Mouse (Mus musculus): Measurements from ENCODE around the gene Rtl10. TPM values are rescaled to one million over a fixed set of nuclear protein-coding genes. Genes with fewer than 3 reads are reported as not detected.
A peak's percentile ranks its signal among the peaks of the same experiment; 100 is the strongest.

The Rtl10 gene
- total and polyA plus RNA-seq, 3 experiments = 5.9 to 13.3 TPM; not detected in 1

DNA sequence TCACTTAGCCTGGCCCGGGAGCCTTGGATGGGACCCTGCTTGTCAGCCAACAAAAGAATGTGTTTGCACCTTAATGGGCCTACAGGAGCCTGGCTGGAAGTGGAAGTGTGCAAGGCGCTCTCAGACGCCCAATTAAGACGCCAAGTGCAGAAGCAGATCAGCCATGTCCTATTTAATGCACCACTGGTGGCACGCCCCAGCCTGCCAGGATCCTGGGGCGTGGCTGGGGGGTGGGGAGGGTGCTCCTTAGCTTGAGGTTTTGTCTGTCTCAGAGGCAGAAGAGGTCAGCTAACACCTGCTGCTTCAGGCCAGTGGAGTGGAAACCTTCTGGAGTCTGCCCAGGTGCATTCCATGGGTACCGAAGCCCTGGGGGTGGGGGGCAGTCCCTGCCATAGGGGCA is 19.0 kb upstream of the Rtl10 start:
- Histone ChIP-seq H3K9me3 (replicated peaks; ENCODE audit: insufficient read depth, low read length) (no peaks in the 10 kb centered on the region), H3K36me3 (ENCODE audit: control insufficient read depth in 1 of 2, insufficient read depth in 2 of 2, low read length in 2 of 2) (peaks cover 0 to 6% of the 10 kb centered on the region in 2 experiments; a peak in 2 of 4 replicates), H3K27me3 (ENCODE audit: control insufficient read depth in 1 of 2, insufficient read depth in 2 of 2, low read length in 2 of 2) (no peaks in the 10 kb centered on the region), H3K9ac (ENCODE audit: control insufficient read depth, low read depth, low read length, poor library complexity, severe bottlenecking) (no peak overlapping the region), H3K4me1 (ENCODE audit: control insufficient read depth in 1 of 2, insufficient read depth in 2 of 2, low read length in 2 of 2) (peaks cover 2 to 13% of the 10 kb centered on the region in 2 experiments; a peak in 3 of 4 replicates), H3K79me2 (ENCODE audit: control insufficient read depth, insufficient read depth, low read length, poor library complexity) (no peaks in the 10 kb centered on the region), H3K4me3 (ENCODE audit: control insufficient read depth in 1 of 2, insufficient read depth in 1 of 2, low read depth in 2 of 2, low read length in 2 of 2) (no peak overlapping the region), H3K27ac (ENCODE audit: control insufficient read depth, low read depth, low read length) (no peak overlapping the region)
- no peak for DNase-seq (ENCODE audit: low read depth, low spot score)
- TF ChIP-seq RAD21 (IDR thresholded peaks at IDR 0.05; ENCODE audit: low read depth, low read length) = no peak
- no peak for TF ChIP-seq JUND (IDR thresholded peaks at IDR 0.05; ENCODE audit: low read depth, low read length)
- no peak for TF ChIP-seq MAX (IDR thresholded peaks at IDR 0.05; ENCODE audit: low read length)
- no peak for TF ChIP-seq KAT2A (conservative IDR thresholded peaks at IDR 0.05; ENCODE audit: low read depth, low read length)
- TF ChIP-seq HCFC1 (IDR thresholded peaks at IDR 0.05; ENCODE audit: low read depth, low read length) = no peak
- no peak for TF ChIP-seq GATA1 (IDR thresholded peaks at IDR 0.05; ENCODE audit: low read depth, low read length)
- TF ChIP-seq ELF1 (IDR thresholded peaks at IDR 0.05; ENCODE audit: low read depth, low read length) = no peak
- no peak for TF ChIP-seq MYC (IDR thresholded peaks at IDR 0.05; ENCODE audit: low read depth, low read length)
- TF ChIP-seq SMC3 (IDR thresholded peaks at IDR 0.05; ENCODE audit: low read depth, low read length) = no peak
- no peak for TF ChIP-seq MYB (IDR thresholded peaks at IDR 0.05; ENCODE audit: low read depth, low read length)
- no peak for TF ChIP-seq USF1 (IDR thresholded peaks at IDR 0.05; ENCODE audit: low read depth, low read length)
- no peak for TF ChIP-seq TAL1 (IDR thresholded peaks at IDR 0.05; ENCODE audit: low read length)
- TF ChIP-seq E2F4 (IDR thresholded peaks at IDR 0.05; ENCODE audit: borderline replicate concordance, low read depth, low read length) = no peak
- no peak for TF ChIP-seq BHLHE40 (IDR thresholded peaks at IDR 0.05; ENCODE audit: borderline replicate concordance, low read depth, low read length)
- TF ChIP-seq ZC3H11A (IDR thresholded peaks at IDR 0.05; ENCODE audit: low read depth, low read length) = no peak
- TF ChIP-seq EP300 (IDR thresholded peaks at IDR 0.05; ENCODE audit: low read depth in 1 of 2, low read length in 2 of 2) = no peak
- no peak for TF ChIP-seq POLR2AphosphoS5 (IDR thresholded peaks at IDR 0.05; ENCODE audit: borderline replicate concordance, low read depth, low read length)
- TF ChIP-seq ZMIZ1 (IDR thresholded peaks at IDR 0.05; ENCODE audit: low read depth, low read length) = no peak

DNA sequence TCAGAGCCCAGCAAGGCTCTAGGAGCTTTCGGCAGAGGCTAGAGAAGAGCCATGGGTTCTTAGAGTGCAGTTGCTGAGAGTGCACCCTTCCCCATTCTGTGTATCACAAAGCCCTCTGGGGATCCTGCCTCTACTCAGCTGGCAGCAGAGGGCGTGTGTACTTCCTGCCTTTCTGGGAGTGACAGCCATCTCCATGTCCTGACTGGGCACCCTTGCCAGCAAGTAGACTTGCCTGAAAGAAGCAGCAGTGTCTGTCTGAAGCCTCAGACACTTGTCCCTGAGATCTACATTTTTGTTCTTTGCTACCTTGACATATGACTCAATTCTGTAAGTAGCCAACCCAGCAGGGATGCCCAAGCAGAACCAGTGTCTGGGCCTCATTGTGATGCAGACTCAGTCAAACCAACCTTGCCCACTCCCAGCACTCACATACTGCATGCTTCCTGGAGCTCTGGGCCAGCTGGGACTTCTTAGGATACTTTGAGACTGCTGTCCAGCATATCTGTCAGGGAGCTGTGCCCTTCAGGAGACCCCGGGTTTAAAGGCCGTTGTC is 17.7 kb upstream of the Rtl10 start:
- peaks cover 0 to 6% of the 10 kb centered on the region in 2 experiments; a peak in 1 of 4 replicates for H3K36me3 ChIP-seq (ENCODE audit: control insufficient read depth in 1 of 2, insufficient read depth in 2 of 2, low read length in 2 of 2)
- H3K4me1 ChIP-seq (ENCODE audit: control insufficient read depth in 1 of 2, insufficient read depth in 2 of 2, low read length in 2 of 2) = peaks cover 2 to 13% of the 10 kb centered on the region in 2 experiments; a peak in 3 of 4 replicates
- no peaks in the 10 kb centered on the region for H3K9me3 ChIP-seq (replicated peaks; ENCODE audit: insufficient read depth, low read length)
- H3K27me3 ChIP-seq (ENCODE audit: control insufficient read depth in 1 of 2, insufficient read depth in 2 of 2, low read length in 2 of 2) = no peaks in the 10 kb centered on the region
- no peak for TF ChIP-seq TAL1 (IDR thresholded peaks at IDR 0.05; ENCODE audit: low read length)
- no peak for TF ChIP-seq HCFC1 (IDR thresholded peaks at IDR 0.05; ENCODE audit: low read depth, low read length)
- TF ChIP-seq POLR2AphosphoS2 (IDR thresholded peaks at IDR 0.05; ENCODE audit: low read length) = no peak
- no peak for TF ChIP-seq NELFE (IDR thresholded peaks at IDR 0.05; ENCODE audit: low read depth, low read length)
- no peak for TF ChIP-seq EP300 (IDR thresholded peaks at IDR 0.05; ENCODE audit: low read depth in 1 of 2, low read length in 2 of 2)
- no peaks in the 10 kb centered on the region for H3K79me2 ChIP-seq (ENCODE audit: control insufficient read depth, insufficient read depth, low read length, poor library complexity)
- no peak overlapping the region for H3K4me3 ChIP-seq (ENCODE audit: control insufficient read depth in 1 of 2, insufficient read depth in 1 of 2, low read depth in 2 of 2, low read length in 2 of 2)
- H3K27ac ChIP-seq (ENCODE audit: control insufficient read depth, low read depth, low read length) = no peak overlapping the region
- H3K9ac ChIP-seq (ENCODE audit: control insufficient read depth, low read depth, low read length, poor library complexity, severe bottlenecking) = no peak overlapping the region
- peak; percentile 27 for DNase-seq (ENCODE audit: low read depth, low spot score)
